Mouse (Mus musculus): ENCODE measurements around the gene Dcaf10.
"Not testable (repeated sequence)": the region's sequence is repeated elsewhere in the genome, so short reads cannot be mapped to it uniquely, and the experiment has no call there.

The Dcaf10 gene

DNA sequence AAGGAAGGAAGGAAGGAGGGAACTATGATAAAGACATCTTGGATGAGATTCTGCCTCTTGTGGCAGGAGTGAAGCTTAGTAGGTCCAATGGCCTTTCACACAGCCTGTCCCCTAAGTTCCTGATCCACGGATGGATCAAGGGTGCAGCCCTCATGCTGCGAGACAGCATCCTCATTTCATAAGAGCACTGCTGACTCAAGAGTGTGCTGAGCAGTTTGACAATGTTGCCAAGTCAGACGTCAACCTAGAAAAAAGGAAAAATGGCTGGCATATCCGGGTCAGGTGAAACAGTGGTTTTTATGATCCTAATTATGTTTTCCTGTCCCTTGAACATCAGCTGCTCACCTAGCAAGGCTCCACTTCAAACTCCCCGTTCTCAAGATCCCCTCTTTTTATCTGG is 51.8 kb downstream of the Dcaf10 start:
- no peak for DNase-seq (ENCODE audit: low read depth, low spot score)

GRCm38 (mm10) chr4:45396211-45396610 is 54.3 kb downstream of the Dcaf10 start:
- DNase-seq (ENCODE audit: low read depth, low spot score), result not testable (repeated sequence)

DNA sequence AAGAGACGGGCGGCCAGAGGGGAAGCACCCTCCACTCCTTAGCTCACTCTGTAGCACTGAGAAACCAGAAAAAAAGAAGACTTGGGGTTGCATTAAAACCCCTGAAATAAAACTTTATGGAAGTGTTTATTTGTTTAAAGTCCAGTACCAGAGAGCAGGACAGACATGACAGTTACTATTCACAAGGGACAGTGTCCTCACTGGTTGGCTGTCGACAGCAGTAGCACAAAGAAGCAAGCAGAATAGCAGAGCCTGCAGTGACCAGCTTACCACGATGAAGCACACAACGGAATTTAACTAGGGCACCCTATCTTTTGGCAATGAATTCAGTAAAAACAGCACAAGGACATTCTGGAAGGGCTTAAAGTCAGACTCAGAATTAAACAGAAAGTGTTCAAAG is 56.4 kb downstream of the Dcaf10 start:
- not testable (repeated sequence) for DNase-seq (ENCODE audit: low read depth, low spot score)

- DNase-seq (ENCODE audit: low read depth, low spot score), result no peak
Measured at GRCm38 (mm10) chr4:45399421-45400210, 57.7 kb downstream of the Dcaf10 start.

GRCm38 (mm10) chr4:45402281-45402680 is 60.4 kb downstream of the Dcaf10 start:
- DNase-seq (ENCODE audit: low read depth, low spot score), result no peak

DNA sequence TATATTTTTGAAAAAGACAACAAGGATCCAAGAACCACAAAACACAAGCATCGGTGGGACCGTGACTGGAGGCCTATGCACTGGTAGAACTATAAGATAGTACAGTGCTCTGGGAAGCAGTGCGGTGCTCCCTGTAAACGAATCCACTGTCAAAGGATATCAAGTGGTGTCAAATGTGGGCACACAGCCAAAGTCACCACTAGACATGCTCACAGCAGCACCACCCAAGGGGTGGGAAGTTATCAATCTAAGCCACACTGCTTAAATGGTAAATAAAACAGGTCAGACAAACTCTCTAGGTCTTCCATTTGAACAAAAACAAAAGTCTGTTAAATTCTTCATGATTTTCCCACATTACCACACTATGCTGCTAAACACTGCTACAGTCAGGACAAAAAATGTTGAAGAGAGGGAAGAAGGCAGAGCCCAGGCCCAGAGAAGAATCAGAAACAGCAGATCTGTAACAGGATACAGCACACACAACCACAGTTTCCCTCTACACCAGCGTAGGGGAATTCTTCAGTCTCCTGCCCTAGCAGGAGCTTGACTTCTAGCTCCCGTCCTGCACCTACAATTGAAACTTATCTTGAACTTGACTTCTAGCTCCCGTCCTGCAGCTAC is 61.1 kb downstream of the Dcaf10 start:
- no peak for DNase-seq (ENCODE audit: low read depth, low spot score)

- no peak for DNase-seq (ENCODE audit: low read depth, low spot score)
Measured at GRCm38 (mm10) chr4:45403499-45403878, 61.6 kb downstream of the Dcaf10 start.

- DNase-seq (ENCODE audit: low read depth, low spot score), result no peak
Measured at GRCm38 (mm10) chr4:45404086-45404485, 62.2 kb downstream of the Dcaf10 start.

- no peak for DNase-seq (ENCODE audit: low read depth, low spot score)
Measured at GRCm38 (mm10) chr4:45405315-45405714, 63.4 kb downstream of the Dcaf10 start.

GRCm38 (mm10) chr4:45406397-45406796 is 64.5 kb downstream of the Dcaf10 start:
- DNase-seq (ENCODE audit: low read depth, low spot score), result no peak

DNA sequence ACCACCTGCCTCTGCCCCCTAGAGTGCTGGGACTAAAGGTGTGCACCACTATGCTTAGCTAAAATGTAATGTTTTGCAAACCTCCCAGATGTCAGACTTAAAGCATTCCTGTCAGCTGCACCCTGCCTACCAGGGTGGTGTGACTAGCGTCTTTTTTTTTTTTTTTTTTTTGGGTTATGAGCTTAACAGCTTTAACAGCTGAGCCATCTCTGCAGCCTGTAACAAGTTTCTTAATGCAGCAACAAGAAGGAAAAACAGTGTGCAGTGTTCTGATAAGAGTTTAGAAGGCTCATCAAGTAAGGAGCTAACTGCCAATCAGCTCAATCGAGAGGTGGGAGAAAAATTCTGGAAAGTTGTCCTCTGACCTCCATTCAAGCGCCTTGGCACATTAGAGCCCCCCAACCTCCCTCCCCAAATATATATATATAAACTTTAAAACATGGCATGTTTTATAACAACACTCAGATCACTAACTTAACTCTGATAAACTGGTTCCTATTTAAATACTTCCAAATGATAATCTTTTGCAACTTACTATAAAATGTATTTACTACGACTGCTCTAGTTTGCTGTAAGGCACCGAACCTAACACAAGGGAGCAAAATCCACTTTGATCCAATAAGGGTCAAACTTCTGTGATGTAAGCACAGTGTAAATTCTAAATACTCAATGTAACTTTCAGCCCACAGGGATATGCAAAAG is 65.3 kb downstream of the Dcaf10 start:
- DNase-seq (ENCODE audit: low read depth, low spot score), result no peak

- DNase-seq (ENCODE audit: low read depth, low spot score), result peak; percentile 55
Measured at GRCm38 (mm10) chr4:45407703-45408334, 65.9 kb downstream of the Dcaf10 start.

DNA sequence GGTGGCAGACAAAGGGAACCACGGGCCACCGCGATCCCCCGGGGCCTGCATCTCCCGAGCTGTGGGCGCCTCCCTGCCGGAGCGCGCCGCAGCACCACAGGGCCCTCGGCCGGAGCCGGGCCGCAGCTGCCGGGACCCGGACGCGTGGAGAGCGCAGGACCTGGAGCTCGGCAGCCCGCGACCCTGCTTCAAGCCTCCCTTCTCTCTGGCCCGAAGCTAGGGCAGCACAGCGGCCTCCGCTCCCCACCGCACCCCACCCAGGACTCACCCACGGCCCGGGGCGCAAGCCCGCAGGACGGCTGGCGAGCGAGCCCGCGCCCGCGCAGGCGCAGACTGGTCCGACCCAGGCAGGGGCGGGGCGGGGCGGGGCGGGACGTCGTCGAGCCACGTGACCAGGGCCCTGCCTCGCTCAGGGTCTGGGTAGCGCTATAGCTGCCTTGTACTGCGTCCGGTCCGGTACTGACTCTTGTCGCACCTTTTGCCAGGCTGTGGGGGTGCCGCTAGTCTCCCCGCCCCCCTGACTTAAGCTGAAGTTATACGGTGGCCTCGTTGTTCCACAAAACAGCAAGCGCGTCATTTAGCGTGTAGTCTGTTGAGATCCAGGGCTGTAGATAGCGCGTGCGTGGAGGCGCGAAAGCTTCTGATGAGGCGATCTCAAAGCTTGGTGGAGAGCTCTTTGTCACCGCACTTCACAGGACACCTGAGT is 66.7 kb downstream of the Dcaf10 start, which contains the start of gene Slc25a51:
Slc25a51 (minus strand) TSS at position 340 of the 706 bp plus-strand sequence.
- DNase-seq (ENCODE audit: low read depth, low spot score), result peak; percentile 92

GRCm38 (mm10) chr4:45409270-45409669 is 67.4 kb downstream of the Dcaf10 start:
- DNase-seq (ENCODE audit: low read depth, low spot score), result peak; percentile 88

DNA sequence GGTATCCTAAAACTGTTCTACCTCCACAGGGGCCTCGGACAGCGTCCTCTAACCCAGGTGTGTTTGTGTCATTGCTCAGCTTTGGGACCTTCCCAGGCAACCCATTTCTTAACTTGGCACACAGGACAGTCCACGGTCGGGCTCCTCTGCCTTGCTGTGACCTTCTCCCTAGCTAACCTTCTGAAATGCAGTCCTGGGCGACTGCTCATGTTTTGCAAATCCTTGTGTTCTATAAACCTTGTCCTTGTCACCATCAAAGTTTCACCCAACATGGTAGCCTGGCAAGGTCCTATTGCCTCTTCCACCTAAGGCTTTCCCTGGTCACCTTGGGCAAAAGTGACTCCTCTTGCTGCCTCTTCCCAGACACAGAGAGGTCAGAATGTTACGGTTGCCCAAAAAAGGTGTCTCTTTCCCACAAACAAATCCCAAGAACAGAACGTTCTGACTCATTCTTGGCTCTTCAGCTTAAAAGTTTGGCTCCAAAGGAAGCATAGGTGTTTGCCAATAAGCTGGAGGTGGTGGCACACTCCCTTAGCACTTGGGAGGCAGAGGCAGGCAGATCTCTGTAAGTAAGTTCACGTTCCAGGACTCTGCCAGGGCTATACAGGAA is 69.4 kb downstream of the Dcaf10 start:
- no peak for DNase-seq (ENCODE audit: low read depth, low spot score)

DNA sequence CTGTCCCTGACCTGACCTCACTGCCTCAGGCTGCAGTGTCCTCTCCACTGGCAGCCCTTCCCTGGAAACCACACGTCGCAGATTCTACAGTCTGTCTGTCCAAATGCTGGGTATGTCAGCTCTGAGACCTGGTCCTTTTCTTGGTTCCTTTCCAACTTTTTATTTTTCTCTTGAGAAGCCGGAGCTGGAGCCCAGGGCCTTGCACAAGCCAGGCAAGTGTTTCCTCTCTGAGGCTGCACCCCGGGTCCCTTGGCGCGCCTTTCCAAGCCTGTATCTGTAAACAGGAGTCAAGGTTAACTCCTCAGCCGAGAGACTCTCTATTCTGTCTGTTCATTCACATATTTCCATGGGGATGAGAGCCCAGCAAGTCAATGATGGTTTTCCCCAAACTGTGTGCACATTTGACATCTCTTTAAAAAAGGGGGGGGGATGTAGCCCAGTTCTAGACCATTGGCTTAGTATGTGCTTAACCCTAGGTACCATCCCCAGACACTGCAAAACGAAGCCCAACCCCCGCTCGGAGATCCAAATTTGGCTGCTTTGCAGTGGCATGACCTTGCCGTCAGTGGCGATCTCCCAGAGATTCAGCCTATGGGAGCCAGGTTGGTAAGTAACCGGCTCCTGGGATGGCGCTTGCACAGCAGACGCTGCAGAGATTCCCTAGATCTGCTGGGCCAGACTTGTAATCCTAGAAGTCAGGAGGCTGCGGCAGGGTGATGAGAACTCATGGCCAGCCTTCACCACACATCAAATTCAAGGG is 70.7 kb downstream of the Dcaf10 start:
- no peak for DNase-seq (ENCODE audit: low read depth, low spot score)

- no peak for DNase-seq (ENCODE audit: low read depth, low spot score)
Measured at GRCm38 (mm10) chr4:45413674-45414338, 71.9 kb downstream of the Dcaf10 start.

GRCm38 (mm10) chr4:45416314-45416713 is 74.4 kb downstream of the Dcaf10 start:
- DNase-seq (ENCODE audit: low read depth, low spot score), result no peak

DNA sequence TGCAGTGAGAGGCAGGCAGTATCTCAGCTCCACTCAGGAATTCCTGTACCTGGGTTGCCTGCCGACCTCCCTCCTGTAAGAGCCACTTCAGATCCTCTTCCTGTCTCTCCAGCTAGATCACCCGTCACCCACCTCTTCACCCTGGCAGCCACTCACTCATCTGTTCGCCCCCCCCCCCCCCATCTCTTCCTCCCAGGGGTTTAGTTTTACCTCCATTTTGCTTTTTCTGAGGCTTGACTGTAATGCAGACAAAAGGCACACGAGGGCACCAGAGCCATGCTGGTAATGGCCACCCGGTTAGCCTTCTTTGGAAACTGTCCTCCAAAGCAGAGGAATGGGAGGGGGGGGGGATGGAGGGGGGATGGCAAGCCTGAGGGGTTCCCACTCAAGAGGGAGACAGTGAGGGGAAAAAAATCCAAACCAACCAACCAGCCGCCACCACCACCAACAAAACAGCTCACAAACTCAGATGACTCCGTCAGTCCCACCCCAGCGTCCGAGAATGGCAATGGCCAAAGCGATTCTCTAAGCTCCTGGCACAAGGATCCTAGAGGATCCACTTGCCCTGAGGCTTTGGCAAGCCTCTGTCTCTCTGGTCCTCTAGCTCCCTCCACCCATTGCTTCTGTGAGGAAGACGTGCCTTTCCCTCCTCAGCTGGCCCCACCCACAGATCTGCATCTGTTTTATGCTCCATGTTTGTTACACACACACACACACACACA is 76.5 kb downstream of the Dcaf10 start:
- DNase-seq (ENCODE audit: low read depth, low spot score), result peak; percentile 49
